Mouse (Mus musculus) cerebellum, postnatal 4 days (tissue): ENCODE measurements around the gene Uba2.
A peak's percentile ranks its signal among the peaks of the same experiment; 100 is the strongest.
"Not testable (repeated sequence)": the region's sequence is repeated elsewhere in the genome, so short reads cannot be mapped to it uniquely, and the experiment has no call there.

Source experiments
- DNase-seq, 2 experiments: peaks; one replicate each; pipeline ENCODE4 v3.0.0; 2022; ENCODE audit warnings: low spot score in 2 of 2, mixed read lengths in 1 of 2

Gene Uba2

DNA sequence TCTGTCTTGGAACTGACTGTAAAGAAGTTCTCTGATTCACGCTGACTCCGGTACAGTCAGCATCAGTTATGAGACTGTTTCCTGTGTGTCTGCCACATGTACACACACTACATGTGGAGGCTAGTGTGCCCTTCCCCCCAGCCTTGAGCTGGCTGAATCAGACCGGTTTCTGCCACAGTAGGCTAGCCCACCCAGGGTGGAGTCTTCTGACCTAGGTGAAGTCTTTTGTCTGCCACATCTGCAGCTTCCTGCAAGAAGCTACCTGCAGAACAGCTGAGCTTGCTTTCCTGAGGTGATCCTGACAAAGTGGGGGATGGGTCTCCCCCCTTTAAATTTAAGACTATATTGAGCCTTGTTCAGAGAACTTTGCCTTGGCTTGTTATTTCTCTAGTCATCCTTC, at the start of gene Uba2:
Gene Uba2, minus strand, starts transcription at position 146 of the 400 bp plus-strand sequence.
- DNase-seq, result no peak

DNA sequence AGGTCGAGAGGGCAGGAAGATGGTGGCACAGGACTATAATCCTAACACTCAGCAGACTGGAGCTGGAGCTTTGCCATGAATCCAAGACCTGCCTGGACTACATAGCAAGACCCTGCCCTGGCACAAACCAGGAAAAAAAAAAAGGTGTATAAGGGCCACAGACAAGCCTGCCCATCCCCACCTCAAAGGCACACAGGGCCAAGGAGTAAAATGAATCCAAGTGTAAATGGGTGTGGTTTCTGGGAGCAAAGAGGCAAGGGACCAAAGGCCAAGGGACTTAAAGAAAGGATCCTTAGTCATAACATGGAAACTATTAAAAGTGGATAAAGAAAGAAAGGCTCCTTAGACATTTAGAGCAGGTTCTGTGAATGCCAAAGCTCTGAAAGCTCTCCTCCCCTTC, 49.1 kb upstream of the Uba2 start:
- no peak for DNase-seq

DNA sequence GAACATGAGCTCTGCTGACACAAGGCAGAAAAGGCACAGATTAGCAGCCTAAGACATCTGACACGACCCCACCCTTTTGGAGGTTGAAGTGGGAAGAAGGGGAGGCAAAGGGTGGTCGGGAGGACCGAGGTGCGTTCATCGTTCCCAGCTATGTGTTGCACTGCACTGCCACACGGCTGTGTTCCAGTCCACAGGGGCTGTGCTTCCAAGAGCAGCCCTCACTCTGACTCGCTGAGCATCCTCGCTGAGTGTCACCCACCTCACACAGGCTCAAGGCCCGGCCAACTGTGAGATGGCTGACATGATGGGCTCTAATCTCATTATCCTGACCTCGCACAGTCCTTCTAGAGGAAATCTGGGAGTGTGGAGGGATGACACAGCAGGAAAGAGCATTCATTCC, 47.1 kb upstream of the Uba2 start:
- DNase-seq, result no peak

DNA sequence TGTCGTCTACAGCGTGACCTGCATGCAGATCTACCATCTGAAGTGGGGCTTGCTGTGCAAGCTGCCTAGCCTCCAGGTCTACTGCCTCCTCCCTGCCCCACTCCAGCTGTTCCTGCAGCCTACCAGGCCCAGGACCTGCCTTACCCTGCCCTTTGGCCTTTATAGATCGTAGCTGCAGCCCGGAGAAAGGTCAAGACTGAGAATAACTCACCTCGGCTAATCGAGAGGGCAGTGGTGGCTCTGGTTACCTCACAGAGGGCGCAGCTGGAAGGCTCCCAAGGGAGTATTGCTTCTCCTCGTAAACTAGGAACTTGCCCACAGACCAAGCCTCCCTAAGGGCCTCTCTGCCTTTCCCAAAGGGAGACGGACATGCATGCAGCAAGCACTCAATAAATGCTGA, 46.1 kb upstream of the Uba2 start:
- DNase-seq, result no peak

DNA sequence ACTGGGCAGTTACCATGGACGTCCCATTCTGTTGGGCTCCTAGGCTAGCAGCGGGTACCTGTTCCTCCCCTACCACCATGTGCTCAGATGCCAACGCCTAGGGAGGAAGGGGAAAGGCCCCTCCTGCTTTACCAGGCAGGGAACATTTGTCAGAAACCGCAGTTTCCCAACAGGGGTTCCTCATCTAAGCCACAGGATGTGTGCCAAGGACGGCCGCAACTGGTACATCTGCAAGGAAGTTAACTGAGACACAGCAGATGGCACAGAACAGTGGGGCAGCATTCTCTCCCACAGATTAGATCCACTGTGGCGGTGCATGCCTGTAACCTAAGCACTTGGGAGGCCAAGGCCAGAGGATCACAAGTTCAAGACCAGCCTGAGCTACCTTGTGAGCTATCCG, 45.2 kb upstream of the Uba2 start:
- no peak for DNase-seq

DNA sequence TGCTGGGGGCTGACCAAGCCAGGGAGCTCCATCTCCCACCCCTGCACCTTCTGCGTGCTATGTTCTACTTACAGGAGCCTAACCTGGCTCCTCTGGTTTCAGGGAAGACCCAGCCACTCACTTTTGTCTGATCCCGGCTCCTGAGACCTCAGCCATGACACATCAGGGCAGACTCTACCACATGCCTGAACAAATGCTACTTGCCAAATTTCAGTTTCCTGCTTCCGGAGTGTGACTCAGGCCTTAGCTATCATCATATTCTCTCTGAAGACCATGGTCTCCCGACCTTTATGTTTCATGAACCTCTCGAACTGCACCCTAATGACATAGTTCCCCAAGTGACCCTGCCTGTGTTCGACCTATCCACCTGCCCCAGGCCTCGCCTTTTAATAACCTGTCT, 43.9 kb upstream of the Uba2 start:
- DNase-seq, result no peak

DNA sequence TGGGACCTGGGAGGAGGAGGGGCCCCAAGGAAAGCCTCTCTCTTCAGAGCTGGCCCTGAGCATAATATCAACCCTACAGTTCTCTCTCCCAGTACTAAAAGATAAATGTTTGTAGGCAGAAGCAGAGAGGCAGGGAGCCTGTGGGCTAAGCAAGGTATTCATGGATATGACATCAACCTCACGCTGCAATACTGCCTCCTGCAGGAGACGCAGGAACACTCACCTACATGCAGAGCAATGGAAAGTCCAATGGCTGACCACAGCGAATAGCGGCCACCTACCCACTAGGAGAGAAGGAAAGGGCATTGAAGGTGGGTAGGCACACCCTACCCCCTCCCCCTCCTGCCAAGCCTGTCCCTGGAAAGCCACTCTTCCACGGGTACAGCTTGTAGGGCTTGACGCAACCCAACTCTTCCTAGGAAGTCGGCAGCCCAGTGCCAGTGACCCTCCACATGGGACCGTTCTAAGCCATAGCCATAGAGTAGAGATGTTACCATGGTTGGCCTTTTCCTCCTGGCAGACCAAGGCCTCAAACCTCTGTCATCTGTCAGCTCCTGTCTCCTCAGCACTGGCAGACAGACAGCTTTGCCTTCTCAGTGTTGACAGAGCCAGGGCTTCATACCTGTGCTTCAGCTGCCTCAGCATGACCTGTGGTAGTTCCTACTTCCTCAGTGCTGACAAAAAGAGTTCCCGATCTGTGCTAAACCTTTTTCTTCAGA, 38.8 kb upstream of the Uba2 start:
- no peak for DNase-seq

DNA sequence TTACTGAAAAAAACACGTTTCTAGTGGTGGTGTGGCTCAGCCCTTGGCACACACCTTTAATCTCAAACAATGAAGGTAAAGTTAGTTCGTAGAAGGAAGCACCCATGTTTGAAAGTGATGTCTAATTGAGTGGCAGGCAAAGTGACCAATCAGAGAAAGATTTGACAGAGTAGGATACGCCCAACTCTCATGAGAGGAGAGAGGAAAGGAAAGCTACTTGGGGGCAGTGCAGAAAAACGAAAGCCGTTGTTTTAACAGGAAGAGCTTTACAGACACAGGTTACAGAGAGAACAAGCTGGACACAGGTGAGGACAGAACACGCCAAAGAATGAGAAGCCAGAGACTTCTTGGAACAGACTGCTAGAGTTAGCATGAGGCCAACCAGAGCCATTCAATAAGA, 36.9 kb upstream of the Uba2 start:
- no peak for DNase-seq

DNA sequence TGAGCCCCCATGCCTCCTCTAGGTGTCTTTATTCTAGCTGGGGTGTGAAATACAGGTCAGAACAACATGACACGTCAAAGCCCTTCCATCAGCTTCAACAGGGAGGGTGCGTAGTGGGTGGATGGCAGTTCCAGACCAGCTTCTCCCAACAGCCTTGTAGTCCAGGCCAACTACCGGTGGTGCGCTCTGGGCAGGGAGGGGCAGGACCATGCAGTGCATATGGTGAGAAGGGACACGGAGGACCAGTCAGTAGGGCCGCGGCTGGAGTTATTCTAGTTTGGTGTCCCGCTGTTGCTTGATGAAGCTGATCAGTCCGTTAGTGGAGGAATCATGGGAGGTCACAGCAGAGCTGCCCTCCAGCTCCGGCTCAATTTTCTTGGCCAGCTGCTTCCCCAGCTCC, 32.7 kb upstream of the Uba2 start:
- DNase-seq, result not testable (repeated sequence)

DNA sequence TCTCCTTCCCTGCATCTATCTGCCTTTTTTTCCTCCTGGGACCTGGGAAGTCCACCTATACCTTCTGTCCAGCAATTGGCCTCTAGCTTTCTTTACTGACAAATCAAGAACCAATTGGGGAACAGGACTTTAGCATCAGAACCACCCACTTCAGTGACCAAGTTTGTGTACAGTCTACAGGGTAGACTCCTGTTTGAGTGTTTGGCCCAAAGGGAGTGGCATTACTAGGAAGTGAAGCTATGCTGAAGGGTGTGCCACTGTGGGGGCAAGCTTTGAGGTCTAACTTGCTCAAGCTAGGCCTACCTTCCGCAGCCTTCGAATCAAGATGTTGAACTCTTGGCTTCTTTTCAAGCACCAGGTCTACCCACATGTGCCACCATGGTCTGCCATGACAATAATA, 31.4 kb upstream of the Uba2 start:
- DNase-seq, result no peak

DNA sequence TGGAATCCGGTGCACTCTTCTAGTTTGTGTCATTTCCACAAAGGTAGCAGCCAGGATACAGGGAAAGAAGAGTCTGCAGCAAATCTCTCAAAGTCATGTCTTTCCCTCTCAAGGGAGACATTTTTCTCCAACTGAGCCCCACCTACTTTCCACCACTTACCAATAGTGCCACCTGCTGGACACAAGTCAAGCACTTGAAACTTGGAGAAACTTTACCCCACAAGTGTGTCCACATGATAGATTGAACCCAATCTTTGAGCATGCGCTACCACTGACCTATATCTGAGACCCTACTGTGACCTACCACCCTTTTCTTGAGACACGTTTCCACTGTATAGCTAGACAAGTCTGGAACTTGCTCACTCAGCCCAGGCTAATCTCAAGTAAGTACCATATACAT, 28.9 kb upstream of the Uba2 start:
- no peak for DNase-seq

DNA sequence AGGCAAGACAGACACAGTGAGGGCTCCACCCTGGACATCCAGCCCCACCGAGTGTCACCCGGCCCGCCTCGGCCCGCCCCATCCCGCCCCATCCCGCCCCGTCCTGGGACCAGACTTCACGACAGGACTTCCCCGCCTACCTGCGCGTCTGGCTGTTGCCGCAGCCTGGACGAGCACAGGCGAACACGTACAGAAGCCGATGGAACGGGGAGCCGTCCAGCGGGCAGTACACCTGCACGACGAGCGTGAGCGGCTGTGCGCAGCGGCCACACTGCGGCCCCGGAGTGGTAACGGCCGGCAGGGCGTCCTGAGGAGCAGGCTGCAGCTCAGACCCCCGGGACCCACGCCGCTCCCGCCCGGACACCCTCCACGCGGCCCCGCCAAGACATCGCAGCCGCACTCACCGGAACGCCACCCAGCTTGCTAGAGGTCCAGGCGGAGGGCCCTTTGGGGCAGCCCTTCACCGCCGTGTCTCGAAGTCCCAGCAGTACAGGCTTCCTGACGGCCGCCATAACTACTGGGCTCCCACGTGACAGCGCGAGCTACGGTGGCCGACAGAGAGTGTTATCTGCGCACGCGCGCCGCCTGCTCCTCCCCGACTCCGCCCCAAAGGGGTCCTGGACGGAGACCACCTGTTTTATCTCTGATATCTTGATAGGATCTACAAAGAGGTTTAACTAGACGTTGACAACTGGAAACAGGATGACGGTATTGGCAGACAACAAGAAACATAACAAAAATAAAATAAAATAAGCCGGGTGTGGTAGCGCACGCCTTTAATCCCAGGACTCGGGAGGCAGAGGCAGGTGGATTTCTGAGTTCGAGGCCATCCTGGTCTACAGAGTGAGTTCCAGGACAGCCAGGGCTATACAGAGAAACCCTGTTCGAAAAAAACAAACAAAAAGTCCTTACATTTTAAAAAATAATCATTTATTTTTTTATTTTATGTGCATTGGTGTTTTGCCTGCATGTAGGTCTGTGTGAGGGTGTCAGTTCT, 27.0 kb upstream of the Uba2 start, which contains the start of gene Pdcd2l:
Gene Pdcd2l, minus strand, starts transcription at position 530 of the 997 bp plus-strand sequence.
- peak; percentile 94 to 96 for DNase-seq

DNA sequence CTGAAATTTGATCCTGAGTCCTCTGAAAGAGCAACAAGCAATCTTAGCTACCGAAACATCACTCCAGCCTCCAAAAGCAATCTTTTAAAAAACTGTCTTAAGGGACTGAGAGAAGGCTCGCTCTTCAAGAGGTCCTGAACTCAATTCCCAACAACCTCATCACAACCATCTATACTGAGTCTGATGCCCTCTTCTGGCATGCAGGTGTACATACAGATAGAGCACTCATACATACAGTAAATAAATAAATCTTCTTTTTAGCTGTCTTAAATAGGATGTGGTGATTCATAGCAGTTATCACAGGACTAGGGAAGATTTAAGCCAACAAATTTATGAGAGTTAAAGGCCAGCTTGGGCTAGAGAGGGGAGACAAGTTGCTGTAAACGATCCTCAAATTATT, 26.2 kb upstream of the Uba2 start:
- DNase-seq, result no peak

DNA sequence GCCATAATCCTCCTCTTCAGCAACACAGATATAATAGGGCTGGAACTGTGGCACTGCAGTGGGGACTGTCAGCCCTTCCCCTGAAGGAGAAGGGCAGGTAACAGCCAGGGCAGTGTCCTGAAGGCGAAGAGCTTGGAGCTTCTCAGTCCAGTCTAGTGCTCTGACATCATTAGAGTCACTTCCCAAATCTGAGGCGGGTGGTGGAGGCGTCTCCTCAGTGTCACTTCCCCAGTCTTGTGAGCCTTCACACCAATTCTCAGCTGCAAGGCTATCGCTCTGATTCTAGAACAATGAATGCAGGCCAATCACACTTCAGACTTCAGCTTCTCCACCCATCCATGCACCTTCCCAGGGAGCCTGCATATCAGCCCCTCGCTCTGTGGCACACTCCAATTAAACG, 23.4 kb upstream of the Uba2 start:
- no peak for DNase-seq

DNA sequence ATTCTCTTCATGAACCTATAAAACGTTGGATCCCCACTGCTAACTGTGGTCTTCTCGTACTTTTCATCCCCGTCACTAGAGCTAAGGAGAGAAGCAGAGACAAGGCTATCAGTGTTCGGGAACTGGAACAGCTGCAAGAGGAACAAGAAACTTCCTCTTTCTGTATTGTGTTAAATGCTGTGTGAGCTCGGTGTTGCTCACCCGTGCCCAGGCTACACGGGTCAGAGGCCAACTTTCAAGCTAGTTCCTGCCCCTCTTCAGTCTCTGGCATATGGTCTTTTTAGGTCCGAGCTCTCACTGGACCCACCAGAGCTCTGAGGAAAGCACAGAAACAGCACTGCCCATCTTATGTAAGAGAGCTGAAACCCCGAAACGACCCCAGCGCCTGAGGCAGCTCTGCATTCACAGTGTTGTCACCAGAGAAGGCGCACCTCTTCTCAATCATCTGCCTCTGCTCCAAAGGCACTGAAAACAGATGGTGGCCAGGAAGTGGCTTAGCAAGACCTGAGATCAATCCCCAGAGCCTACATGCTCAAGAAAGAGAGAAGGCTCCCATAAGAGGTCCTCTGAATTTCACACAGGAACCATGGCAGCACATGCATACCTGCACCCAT, 20.1 kb upstream of the Uba2 start:
- DNase-seq, result no peak

DNA sequence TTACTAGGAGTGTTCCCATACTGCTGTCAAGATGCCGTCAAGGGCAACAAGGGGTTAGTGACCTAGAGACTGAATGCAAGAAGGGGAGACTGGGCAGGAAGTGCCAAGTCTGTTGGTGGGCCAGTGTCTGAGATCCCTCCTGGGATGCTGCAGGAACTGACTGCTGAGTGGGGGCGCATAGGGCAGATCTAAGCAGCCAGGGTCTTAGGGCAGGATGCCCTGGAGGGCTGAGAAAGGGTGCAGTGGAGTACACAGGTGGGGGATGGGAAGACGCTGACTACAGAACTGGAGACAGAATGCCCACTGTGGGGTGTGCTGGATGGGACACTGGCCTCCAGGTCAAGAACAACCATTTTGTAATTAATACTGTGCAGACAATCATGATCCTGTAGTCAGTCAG, 14.4 kb upstream of the Uba2 start:
- DNase-seq, result no peak

DNA sequence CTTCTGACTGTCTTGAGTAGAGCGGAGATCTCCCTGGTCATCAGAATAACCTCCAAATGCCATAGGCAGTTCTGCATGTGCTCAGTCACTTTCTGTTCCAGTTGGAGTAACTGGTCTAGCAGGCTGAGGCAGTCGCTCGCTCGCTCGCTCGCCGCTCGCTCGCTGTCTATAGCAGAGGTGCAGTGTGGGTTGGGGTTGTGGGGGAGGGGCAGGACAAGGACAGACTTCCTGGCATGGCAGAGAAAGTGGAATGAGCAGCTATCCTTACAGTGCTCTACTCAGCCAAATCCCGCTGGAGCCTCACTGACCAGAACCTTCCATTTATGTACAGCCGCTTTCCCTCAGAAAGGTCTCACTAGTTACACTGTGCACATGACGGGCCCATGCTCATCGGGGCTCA, 14.0 kb upstream of the Uba2 start:
- no peak for DNase-seq

DNA sequence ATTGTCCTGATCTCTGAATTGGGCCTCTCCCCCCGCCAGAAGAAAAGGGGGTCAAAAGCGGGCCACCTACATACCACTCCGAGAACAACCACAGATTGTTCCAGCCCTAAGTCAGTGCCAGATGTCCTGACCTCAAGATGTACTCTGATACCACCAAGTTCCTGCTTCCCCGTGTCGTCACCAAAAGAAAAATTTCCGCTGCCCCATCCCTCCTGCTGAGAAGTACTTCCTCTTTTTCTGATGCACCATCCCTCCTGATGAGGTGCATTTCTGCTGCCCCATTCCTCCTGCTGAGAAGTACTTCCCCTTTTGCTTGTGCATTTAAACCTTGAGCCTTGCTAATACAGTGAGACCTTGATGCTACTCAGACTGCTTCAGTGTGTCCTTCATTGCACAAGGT, 6.8 kb upstream of the Uba2 start:
- DNase-seq, result not testable (repeated sequence)

DNA sequence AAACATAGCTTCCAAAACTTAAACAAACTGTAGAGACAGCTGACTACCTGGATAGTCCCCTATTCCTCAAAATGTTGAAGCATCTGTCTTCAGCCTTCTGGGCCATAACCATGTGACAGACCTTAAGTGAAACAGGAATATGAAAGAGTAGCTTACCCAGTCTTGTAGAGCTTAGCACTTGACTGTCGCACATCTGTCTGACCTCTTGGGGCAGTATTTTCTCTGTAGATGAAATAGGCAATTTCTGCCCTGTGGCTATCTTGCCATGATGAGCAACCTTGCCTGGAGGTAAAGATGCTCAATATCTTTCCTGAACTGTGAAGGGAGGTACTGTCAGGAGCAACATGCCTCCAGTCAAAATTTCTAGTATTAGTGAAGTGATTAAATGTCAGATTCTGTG, 2.9 kb upstream of the Uba2 start:
- no peak for DNase-seq

DNA sequence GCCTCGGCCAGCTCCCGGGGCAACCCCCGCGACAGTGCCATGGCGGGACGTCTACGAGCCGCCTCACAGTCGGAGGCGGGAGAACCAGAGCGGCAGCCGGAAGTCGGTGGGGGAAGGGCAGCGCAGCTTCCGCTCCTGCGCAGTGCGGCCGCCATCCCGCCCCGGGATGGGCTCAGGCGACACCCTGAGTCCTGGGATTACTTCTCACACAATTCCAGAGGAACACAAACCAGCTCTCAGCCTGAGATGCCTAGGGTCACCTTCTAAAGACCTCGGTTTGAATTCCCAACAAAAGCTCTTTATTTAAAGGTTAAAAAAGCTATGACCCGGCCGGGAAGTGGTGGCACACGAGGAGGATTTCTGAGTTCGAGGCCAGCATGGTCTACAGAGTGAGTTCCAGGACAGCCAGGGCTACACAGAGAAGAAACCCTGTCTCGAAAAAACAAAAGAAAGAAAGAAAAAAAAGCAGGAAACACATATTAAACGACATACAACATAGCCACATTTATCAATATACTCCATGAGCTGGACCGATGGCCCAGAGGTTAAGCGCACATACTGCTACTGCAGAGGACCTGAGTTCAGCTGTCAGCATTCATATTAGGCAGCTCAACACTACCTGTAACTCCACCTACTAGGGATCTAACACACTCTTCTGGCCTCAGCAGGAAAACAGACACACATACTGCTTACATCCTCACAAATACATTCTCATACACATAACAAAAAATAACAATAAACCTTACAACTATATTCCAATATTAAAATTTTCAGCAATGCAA, 738 bp downstream of the Uba2 start:
- peak; percentile 86 to 93 for DNase-seq

DNA sequence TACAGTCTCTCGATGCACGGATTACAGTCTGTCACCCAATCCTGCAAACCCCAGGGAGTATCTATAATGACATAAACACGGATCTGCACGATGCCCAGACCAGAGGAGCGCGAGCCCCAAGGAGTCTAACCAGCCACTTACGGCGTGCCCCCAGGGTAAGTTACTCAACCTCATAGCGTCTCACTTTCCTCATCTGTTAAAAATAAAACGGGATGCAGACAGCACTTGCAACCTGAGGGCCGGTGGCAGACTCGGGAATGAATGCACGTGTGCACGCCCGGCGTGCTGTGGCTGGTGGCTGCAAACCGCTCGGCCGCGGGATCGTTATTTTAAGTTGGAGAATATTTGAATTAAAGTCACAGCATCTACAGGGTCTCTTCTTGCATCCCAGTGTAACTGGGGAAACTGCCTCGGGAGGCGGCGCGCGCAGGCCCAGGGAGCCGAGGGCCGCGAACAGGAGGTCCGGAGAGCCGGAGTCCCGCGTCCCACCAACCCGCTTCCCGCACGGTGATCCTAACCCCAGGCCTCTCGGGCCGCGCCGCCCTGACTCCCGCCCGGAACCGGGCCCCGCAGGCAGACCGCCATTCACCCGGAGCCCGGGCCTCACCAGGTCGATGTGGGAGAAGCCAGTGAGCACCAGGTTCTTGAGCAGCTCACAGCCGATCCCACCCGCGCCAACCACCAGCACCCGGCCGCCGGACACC, 1.5 kb downstream of the Uba2 start:
- no peak for DNase-seq
